ENCODE assay signal across 27 mouse cellular contexts in genomic region chr3:95559437-95559836, GRCm38 (mm10). TPM values are rescaled to one million over a fixed set of nuclear protein-coding genes. Genes with fewer than 3 reads are reported as not detected.
DNase-seq lines count a peak whose midpoint lies in the region; TF ChIP-seq lines count a peak whose summit lies in the region.
"Had no signal": no experiment of that assay in that cellular context is flagged by ENCODE, and none has a peak within 500 bp of the region (broad histone marks: within the 10 kb centered on the region; RNA-seq: fewer than 3 reads in every experiment).

TSS of gene Hormad1 (plus strand) at chr3:95559677.

- no peak within 1 kb of the TSS for H3K27ac ChIP-seq in ES-Bruce4 (ENCODE audit: insufficient read depth, low read length)
- H3K27ac ChIP-seq in testis, adult 2 months (ENCODE audit: control insufficient read depth, insufficient read depth, low read depth, low read length): peak within 1 kb of the TSS; percentile 96
- H3K27ac ChIP-seq: embryonic facial prominence, embryonic 13.5 days; forebrain, embryonic 15.5 days; heart, embryonic 15.5 days; hindbrain, embryonic 13.5 days; hindbrain, postnatal 0 days had no signal

- H3K9ac ChIP-seq in ES-Bruce4 (ENCODE audit: low read depth, poor library complexity, severe bottlenecking): no peak within 1 kb of the TSS
- H3K9ac ChIP-seq: embryonic facial prominence, embryonic 13.5 days; forebrain, embryonic 15.5 days; heart, embryonic 15.5 days; hindbrain, embryonic 13.5 days had no signal

- H3K9me3 ChIP-seq in ES-Bruce4 (replicated peaks; ENCODE audit: control insufficient read depth, insufficient read depth, low read length, poor library complexity, severe bottlenecking): no peaks in the 10 kb centered on the region
- H3K9me3 ChIP-seq: embryonic facial prominence, embryonic 13.5 days; forebrain, embryonic 15.5 days; heart, embryonic 15.5 days; hindbrain, embryonic 13.5 days had no signal

- no peak for TF ChIP-seq CTCF in ES-Bruce4 (IDR thresholded peaks at IDR 0.05; ENCODE audit: low read depth, low read length)
- TF ChIP-seq CTCF in testis, adult 2 months (IDR thresholded peaks at IDR 0.05; ENCODE audit: control insufficient read depth, insufficient read depth, insufficient replicate concordance, low read depth, low read length): no peak

- H3K27me3 ChIP-seq in ES-Bruce4 (ENCODE audit: control insufficient read depth, insufficient read depth, low read length, poor library complexity, severe bottlenecking): 0 out of 2 replicates have a peak, but pooled peaks cover 3% of the 10 kb centered on the region
- no peaks in the 10 kb centered on the region for H3K27me3 ChIP-seq in testis, adult 2 months (ENCODE audit: control insufficient read depth, insufficient read depth, low read length)
- H3K27me3 ChIP-seq: embryonic facial prominence, embryonic 13.5 days; forebrain, embryonic 15.5 days; heart, embryonic 15.5 days; hindbrain, embryonic 13.5 days had no signal

- 0 out of 2 replicates have a peak, but pooled peaks have one; percentile 43 for TF ChIP-seq EP300 in ES-Bruce4 (IDR thresholded peaks at IDR 0.05; ENCODE audit: insufficient read depth, low read depth, low read length)

- no peaks in the 10 kb centered on the region for H3K36me3 ChIP-seq in ES-Bruce4 (ENCODE audit: control insufficient read depth, insufficient read depth, low read length, poor library complexity, severe bottlenecking)
- peaks cover 1% of the 10 kb centered on the region; the same call in 1 of the 2 replicates for H3K36me3 ChIP-seq in testis, adult 2 months (ENCODE audit: control insufficient read depth, insufficient read depth, low read length)
- H3K36me3 ChIP-seq: embryonic facial prominence, embryonic 13.5 days; forebrain, embryonic 15.5 days; G1E; heart, embryonic 15.5 days; hindbrain, embryonic 13.5 days had no signal

- peak within 1 kb of the TSS; percentile 13; the same call in 1 of the 2 replicates for H3K4me3 ChIP-seq in ES-Bruce4 (ENCODE audit: low read depth, low read length)
- H3K4me3 ChIP-seq in testis, adult 2 months (ENCODE audit: control insufficient read depth, low read depth, low read length): peak within 1 kb of the TSS; percentile 93
- H3K4me3 ChIP-seq: embryonic facial prominence, embryonic 13.5 days; forebrain, embryonic 15.5 days; heart, embryonic 15.5 days; hindbrain, embryonic 13.5 days had no signal

- DNase-seq in R1 (ENCODE audit: low read depth, low spot score): peak; percentile 87
- no peak for DNase-seq in layer of hippocampus, postnatal 14 days (ENCODE audit: low spot score in 2 of 2)
- DNase-seq in embryo, embryonic 9.5 days (ENCODE audit: extremely low spot score): no peak
- no peak for DNase-seq in urinary bladder, postnatal 25 days (ENCODE audit: low spot score)
- DNase-seq: adrenal gland, adult 8-10 months; adrenal gland, postnatal 36 days; B cell, adult 2 months; cerebellum, adult 11 months; cerebellum, adult 9-10 months; cerebellum, postnatal 25 days; gastrocnemius, postnatal 36 days; heart, adult 18-20 months; heart, postnatal 14 days; kidney, adult 11 months had no signal

- no peaks in the 10 kb centered on the region for H3K4me1 ChIP-seq in ES-Bruce4 (ENCODE audit: control insufficient read depth, insufficient read depth, low read length)
- H3K4me1 ChIP-seq in testis, adult 2 months (ENCODE audit: control insufficient read depth, insufficient read depth, low read length): peaks cover 2% of the 10 kb centered on the region; the same call in 1 of the 2 replicates
- H3K4me1 ChIP-seq: embryonic facial prominence, embryonic 13.5 days; forebrain, embryonic 15.5 days; heart, embryonic 15.5 days; hindbrain, embryonic 13.5 days had no signal

- no peak for TF ChIP-seq POLR2A in ES-Bruce4 (IDR thresholded peaks at IDR 0.05; ENCODE audit: insufficient read depth, low read length)
- peak; percentile 99 for TF ChIP-seq POLR2A in testis, adult 2 months (IDR thresholded peaks at IDR 0.05; ENCODE audit: control insufficient read depth, low read depth, low read length)

RNA-seq across cellular contexts. Expression of gene Hormad1, which starts in this region (rescaled TPM):
- polyA plus RNA-seq in ES-Bruce4 (2011; ENCODE audit: insufficient read depth, insufficient read length, low read depth, missing spikeins): 4.6 and 5.0 TPM in 2 replicates
- 19.5 and 29.7 TPM in 2 replicates for polyA plus RNA-seq in testis, adult 2 months (2012; rRNA removed)
- total RNA-seq in layer of hippocampus, postnatal 14 days (2021): not detected
- total RNA-seq: adrenal gland, adult 8-10 months; adrenal gland, postnatal 36 days; gastrocnemius, adult 8-10 months; gastrocnemius, postnatal 36 days; heart, adult 18-20 months; heart, postnatal 14 days; hematopoietic stem cell, adult 5-6 weeks; hindbrain, postnatal 0 days had no signal
- polyA plus RNA-seq: CD4-positive, CD25-positive, alpha-beta regulatory T cell, adult 4 months; cortical plate, adult 2 months; embryonic facial prominence, embryonic 13.5 days; forebrain, embryonic 15.5 days; G1E; heart, embryonic 11.5 days; heart, embryonic 15.5 days; hindbrain, embryonic 13.5 days; hindbrain, postnatal 0 days had no signal
